Mouse (Mus musculus) central nervous system, embryonic 11.5 days (tissue): ENCODE measurements around the gene Vwf. TPM values are rescaled to one million over a fixed set of nuclear protein-coding genes. Genes with fewer than 3 reads are reported as not detected.

Source experiments
- polyA plus RNA-seq: library from polyadenylated mRNA; depleted of rRNA; stranded (reverse); fragments of >200 nt; gene quantifications from 2 replicates; pipeline ENCODE4 v1.2.3, GENCODE M21; 2012; rRNA removed

Vwf gene
- polyA plus RNA-seq: 14.5 and 17.4 TPM in 2 replicates

GRCm38 (mm10) chr6:125546474-125546873, at the start of gene Vwf:
Gene Vwf, plus strand, starts transcription at chr6:125546774.

GRCm38 (mm10) chr6:125690057-125690703, 143.6 kb downstream of the Vwf start, which contains the start of gene Ano2:
Gene Ano2, plus strand, starts transcription at chr6:125690419.

Other genes starting within 250 kb of the Vwf start
- gene Ltbr, start 232.9 kb upstream of the Vwf start, polyA plus RNA-seq: 15.1 and 22.4 TPM in 2 replicates
- 0.61 and 1.2 TPM in 2 replicates for gene Scnn1a, start 226.1 kb upstream of the Vwf start, polyA plus RNA-seq
- 20.2 and 32.1 TPM in 2 replicates for gene Tnfrsf1a, start 197.4 kb upstream of the Vwf start, polyA plus RNA-seq
- gene Plekhg6, start 166.0 kb upstream of the Vwf start, polyA plus RNA-seq: 0.12 and 0.14 TPM in 2 replicates
- gene Cd9, start 52.0 kb upstream of the Vwf start, polyA plus RNA-seq: 21.6 and 30.2 TPM in 2 replicates
- 0.35 and 0.62 TPM in 2 replicates for gene Ano2, start 143.6 kb downstream of the Vwf start, polyA plus RNA-seq